Mouse (Mus musculus) urinary bladder, postnatal 0 days (tissue): ENCODE data around the gene Chrdl2. TPM values are rescaled to one million over a fixed set of nuclear protein-coding genes. Genes with fewer than 3 reads are reported as not detected.

Experiments
- polyA plus RNA-seq: library from polyadenylated mRNA; unstranded; fragments of >200 nt; fragmentation: Nextera tagmentation; extraction: Ambion mirVana; gene quantifications from 2 replicates; pipeline ENCODE4 v1.2.1, GENCODE M21; 2015

Gene Chrdl2
- polyA plus RNA-seq: 6.4 and 7.0 TPM in 2 replicates

DNA sequence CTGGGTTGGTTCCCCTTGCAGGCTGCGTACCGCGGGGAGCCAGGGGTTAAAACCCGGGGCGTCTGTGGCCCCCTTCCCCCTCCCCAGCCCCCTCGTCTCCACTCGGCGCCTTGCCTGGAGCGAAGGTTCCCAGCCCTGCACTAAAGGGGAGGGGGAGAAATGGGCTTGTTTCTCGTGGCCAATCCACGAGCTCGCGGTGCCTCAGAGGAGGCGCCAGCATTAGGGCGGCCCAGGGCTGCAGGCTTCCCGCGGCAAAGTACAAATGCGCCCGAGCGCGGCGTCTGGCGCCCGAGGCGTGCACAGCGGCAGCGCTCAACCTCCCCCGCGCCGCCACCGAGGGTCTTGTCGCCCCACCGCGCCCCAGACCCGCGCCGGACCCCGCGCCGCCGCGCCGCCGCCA, at the start of gene Chrdl2:
TSS of gene Chrdl2 (plus strand) at position 383 of the 400 bp plus-strand sequence.

GRCm38 (mm10) chr7:99980132-99980591, 25.8 kb upstream of the Chrdl2 start, which contains the start of gene Rnf169:
Gene Rnf169, minus strand, starts transcription at chr7:99980448.

Other genes starting within 250 kb of the Chrdl2 start
- gene Olfr521, start 242.7 kb upstream of the Chrdl2 start, polyA plus RNA-seq: not detected in 2 replicates
- gene Neu3, start 177.8 kb upstream of the Chrdl2 start, polyA plus RNA-seq: 4.2 and 5.3 TPM in 2 replicates
- 0.13 and 0.16 TPM in 2 replicates for gene Xrra1, start 147.1 kb upstream of the Chrdl2 start, polyA plus RNA-seq
- 206 and 218 TPM in 2 replicates for gene Spcs2, start 142.7 kb upstream of the Chrdl2 start, polyA plus RNA-seq
- gene Rnf169, start 25.7 kb upstream of the Chrdl2 start, polyA plus RNA-seq: 2.1 and 2.2 TPM in 2 replicates
- gene Pold3, start 115.4 kb downstream of the Chrdl2 start, polyA plus RNA-seq: 20.0 and 24.8 TPM in 2 replicates
- gene Lipt2, start 153.1 kb downstream of the Chrdl2 start, polyA plus RNA-seq: 13.1 and 15.2 TPM in 2 replicates
- 1.2 and 1.4 TPM in 2 replicates for gene Kcne3, start 170.3 kb downstream of the Chrdl2 start, polyA plus RNA-seq
- gene Pgm2l1, start 221.2 kb downstream of the Chrdl2 start, polyA plus RNA-seq: 1.1 TPM in 2 replicates